Mouse (Mus musculus) embryo, embryonic 10.5 days (tissue): ENCODE measurements around the gene U2af1l4.

Experiments used
- DNase-seq: peaks from one replicate; pipeline ENCODE4 v3.0.0-alpha.2; 2015; ENCODE audit warnings: low spot score

Gene U2af1l4

DNA sequence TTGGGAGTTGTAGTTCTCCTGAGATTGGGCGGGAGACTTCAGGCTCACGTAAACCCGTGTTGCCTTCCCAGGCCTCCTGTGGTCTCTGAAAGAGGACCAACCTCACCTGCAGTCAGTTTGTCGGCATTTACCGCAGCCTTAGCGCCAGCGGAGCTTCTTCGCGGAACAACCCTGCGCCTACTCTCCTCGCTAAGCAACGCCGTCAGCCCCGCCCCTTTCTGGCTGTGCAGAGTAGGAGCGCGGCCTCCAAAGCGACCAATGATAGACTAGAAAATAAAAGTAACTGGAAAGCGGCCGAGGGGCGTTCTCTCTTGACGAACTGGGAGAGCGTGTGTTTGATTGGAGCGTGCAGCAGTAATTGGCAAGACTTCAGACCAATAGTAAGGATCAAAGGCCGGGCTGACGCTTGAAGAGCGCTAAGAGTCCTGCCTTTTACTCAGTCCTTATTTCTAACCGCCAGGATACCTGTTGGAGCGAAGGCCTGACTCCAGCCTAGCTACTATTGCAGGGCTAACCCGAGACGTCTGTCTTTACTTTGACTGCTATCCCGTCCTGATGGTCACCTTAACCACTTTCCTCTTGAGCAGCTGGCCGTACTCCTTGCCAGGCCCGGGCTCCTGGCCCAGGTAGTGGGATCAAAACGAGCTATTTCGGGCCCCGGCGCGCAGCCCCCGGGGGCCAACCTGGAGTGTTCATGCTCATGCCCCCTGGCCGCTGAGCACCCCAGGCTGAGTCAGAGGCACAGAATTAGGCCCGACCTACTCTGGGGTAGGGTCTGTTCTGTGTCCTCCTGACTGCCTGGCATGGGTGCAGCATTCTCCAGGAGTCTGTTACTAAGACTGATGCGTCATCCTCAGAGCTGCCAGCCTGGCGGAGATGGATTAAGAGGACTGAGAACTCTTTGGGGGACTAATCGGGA, 10.7 kb upstream of the U2af1l4 start, which contains the start of the genes Hspb6 and Proser3:
TSS of gene Hspb6 (plus strand) at position 77 of the 919 bp plus-strand sequence.
TSS of gene Proser3 (minus strand) at position 198 of the 919 bp plus-strand sequence.
- peak; percentile 99 for DNase-seq

DNA sequence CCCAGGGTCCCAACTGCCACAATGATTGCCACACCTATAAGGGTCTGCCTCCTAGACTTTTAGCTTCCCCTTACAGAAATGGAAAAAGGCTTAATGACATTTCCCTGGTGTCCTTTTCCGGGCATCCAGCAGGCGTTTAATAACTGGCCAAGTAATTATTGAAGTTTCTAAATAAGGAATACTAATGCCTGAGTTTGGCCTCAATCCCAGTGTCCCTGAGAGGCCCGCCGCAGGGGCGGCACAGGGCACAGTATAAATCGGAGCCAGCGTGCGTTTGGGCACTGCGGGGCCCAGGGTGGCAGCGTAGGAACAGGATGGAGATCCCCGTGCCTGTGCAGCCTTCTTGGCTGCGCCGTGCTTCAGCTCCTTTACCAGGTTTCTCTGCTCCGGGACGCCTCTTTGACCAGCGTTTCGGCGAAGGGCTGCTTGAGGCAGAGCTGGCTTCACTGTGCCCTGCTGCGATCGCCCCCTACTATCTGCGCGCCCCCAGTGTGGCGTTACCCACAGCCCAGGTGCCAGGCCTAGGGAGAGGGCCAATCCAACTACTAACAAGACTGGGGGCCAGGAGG, 10.0 kb upstream of the U2af1l4 start:
- no peak for DNase-seq

DNA sequence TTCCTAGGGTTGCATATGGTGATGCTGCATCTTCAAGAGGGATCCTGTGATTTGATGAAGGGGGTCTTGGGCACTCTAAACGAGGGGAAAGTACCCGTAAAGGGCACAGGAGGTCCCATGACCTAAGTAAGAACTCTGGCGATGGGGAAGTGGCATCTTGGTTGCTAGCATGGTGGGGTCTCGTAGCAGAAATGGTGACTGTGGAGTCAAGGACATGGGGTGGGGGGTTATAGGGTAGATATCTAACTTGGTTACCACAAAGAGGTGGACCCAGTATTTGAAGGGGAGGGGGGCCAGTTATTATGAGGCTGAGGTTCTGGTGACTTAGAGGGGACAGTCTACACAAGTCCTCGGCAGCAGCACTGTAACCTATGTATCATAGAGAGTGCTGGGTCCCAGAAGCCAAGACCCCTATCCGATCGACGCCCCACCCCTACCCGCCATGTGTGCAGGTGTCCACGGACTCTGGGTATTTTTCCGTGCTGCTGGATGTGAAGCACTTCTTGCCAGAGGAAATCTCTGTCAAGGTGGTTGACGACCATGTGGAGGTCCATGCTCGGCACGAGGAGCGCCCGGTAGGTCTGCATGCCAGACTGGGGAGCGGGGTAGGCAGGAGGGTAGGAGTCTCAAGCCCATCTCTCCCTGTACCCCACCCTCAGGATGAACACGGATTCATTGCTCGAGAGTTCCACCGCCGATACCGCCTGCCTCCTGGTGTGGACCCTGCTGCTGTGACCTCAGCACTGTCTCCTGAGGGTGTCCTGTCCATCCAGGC, 9.1 kb upstream of the U2af1l4 start:
- no peak for DNase-seq

DNA sequence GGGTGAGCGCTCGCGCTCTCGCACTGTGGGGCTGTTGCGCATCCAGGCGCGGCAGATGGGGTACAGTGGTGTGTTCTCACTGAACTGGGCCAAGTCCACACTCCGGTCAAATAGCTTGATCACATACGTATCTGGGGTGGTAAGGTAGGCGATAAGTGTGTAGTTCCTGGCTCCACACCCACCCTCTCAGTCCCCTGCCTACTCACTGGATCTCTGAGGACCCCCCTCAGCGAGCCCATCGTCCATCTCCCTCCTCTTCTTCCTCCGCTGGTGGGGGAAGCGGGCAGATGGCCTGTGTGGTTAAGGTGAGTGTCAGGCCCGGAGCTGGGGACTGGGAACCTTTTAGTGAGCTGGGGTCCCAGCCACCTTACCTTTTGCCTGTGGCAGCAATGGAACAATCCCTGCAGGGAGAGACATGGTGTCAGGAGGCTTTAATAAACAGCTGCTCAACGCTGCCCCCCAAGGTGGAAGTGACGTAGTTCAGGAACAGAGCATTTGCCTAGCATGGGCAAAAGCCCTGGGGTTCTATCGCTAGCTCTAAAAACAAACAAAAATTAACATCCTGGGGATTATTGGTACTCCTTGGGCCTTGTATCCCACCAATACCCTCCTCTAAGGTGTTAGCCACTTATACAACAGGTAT, 6.1 kb upstream of the U2af1l4 start:
- no peak for DNase-seq

DNA sequence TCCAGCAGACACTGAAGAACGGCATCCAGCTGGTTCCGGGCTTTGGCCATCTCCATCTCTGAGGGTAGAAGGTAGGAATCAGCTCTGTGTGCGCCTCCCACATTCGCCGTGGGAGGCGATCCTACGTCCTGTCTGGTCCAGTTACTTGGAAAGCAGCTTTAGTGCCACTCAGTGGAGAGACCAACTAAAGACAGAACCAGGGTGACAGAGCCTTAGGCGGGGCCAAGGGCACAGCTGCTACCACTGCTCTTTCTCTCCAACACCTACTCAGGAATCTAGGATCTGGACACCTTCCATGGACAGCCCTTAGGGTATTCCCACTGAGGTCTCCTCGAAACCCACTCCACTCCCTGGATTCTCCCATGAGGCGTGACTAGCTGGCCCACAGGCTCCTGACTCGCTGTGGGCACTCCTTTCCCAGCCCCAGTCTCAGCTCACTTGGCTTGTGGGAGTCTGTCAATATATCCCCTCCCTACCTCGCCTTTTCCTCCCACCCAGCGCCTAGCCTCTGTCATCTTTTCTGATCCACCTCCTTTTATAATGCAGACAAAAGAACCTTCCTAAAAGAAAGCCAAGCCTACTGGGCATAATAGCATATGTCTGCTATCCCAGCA, 5.1 kb upstream of the U2af1l4 start:
- DNase-seq = no peak

DNA sequence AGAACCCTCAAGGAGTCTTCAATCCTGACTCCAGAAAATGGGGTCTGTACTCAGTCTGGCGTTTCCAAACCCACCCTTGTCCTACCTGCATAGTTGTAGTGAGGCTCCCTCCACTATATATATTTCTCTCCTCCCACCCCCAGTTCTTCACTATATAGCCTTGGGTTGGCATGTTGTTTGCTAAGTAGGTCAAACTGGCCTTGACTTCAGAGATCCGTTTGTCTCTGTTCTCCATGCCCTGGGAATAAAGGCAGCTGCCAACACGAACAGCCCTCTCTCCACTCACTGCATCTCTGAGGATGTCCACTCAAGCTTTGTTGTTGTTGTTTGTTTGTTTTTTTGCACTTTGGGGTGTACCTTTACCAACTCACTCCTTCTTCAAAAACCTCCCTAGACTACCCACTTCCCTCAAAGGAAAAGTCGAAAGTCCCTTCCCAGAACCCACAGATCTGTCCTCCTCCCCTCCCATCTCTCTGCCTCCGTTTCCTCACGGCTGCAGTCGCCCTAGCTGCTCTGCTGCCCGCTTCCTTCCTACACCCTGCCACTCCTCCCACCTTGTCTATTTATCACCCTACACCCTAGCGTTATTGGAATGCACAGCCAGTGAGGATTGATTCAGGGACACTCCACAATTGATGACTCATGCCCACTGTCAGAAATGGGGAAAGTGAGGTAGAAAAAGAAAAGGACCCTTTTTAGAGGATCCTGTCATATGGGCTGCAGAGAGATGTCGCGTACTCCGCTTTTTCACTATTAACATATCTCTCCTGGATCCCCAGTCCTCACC, 4.3 kb upstream of the U2af1l4 start:
- DNase-seq = peak; percentile 2

DNA sequence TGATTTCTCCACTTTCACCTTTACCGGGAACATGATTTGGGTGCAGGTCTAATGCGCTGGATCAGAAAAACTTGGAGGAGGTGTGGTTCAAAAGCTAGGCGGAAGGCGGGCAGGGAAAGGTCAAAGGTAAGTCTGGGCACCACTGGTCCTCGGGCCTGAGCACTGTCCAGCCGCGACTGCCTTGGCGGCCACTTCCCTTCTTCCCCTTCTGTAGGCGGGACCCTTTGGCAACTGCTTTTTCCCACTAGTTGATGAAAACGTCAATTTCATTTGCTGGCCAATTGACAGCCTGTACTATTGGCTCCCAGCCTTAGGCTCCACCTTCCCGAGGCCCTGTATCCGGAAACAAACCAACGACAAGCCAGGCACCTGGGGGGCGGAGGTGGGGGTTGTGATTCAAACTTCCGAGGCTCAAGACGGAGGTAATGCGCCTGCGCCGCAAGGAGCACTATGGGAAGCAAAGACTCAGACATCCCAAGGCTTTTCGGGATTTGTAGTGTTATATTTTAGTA, 3.6 kb upstream of the U2af1l4 start, which contains the start of gene Lin37:
TSS of gene Lin37 (minus strand) at position 396 of the 512 bp plus-strand sequence.
- peak; percentile 99 for DNase-seq

DNA sequence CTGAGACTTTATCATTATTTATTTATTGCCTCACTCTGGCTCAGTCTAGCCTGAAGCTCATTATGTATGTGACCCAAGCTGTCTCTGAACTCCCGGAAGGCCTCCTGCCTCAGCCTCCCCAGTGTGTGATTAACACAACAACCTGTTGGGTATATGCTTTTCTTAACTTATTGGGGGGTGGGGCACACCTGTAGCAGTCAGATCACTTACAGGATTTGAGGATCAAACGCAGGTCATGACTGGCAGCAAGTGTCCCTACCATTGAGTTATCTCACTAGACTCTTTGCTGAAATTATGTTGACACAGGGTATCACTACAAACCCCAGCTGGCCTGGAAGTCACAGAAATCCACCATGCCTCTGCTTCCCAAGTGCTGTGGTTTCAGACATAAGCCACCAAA, 2.8 kb upstream of the U2af1l4 start:
- DNase-seq = no peak

DNA sequence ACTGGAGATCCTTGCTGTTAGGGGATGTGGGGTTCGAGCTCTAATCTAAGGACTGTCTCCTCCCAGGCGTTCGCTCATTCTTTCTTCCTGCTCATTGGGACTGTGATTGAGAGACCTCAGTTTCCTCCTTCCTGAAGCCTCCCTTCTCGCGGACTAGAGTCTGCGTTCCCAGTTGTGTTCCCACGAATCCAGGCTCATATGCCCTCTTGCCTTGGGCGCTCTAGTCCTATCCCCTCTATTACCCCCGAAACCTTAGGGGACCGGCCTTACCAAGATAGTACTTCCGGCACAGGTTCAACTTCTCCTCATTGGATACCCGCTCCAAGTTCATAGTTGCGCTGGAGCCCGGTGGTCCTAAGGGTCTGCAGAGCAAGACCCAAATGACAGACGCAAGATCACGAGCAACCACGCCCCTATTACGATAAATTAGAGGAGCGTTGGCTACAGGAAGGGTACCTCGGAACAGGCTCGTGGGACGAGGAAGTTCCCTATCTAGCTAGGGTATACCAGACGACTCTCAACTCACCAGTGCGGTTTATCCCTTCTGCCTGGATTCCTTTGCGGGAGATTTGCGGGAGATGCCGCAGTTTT, 480 bp upstream of the U2af1l4 start:
- DNase-seq = no peak

DNA sequence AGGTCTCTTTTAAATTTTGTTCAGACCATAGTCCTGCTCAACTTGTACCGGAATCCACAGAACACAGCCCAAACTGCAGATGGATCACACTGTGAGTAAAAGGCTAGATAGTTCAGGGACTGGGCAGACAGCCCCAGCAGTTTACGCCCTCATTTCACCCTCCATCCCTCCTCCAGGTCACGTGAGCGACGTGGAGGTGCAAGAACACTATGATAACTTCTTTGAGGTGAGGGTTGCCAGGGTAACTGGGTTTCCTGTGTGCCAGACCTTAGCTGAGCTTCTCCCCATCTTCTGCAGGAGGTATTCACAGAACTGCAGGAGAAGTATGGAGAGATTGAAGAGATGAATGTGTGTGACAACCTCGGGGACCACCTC, 792 bp downstream of the U2af1l4 start:
- no peak for DNase-seq

DNA sequence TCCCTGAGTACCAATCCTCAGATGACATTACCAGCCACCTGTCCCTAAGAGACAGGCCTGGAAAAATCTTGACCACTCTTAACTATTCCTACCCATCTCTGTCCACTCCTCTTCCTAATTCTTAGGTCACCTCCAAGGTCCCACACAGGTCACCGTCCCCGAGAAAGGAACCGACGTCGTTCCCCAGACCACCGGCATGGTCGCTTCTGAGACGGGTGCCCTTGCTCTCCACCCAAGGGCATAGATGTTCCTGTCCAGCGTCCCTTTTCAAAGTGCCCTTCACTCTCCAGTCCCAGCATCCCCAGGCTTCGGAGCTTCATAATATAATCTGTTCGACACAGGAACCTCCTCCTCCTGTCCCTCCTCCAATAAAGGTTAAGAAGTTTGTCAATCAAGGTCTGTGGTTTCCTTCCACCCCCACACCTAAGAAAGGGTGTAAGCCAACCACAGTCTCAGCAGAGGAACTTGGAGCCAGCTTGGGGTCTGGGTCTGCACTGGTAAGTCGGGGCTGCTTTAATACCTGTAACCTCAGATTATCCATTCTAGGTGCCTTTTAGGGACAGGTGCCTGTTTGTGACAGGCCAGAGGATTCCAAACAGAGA, 2.0 kb downstream of the U2af1l4 start, which contains the start of gene Igflr1:
TSS of gene Igflr1 (plus strand) at position 458 of the 602 bp plus-strand sequence.
- no peak for DNase-seq

DNA sequence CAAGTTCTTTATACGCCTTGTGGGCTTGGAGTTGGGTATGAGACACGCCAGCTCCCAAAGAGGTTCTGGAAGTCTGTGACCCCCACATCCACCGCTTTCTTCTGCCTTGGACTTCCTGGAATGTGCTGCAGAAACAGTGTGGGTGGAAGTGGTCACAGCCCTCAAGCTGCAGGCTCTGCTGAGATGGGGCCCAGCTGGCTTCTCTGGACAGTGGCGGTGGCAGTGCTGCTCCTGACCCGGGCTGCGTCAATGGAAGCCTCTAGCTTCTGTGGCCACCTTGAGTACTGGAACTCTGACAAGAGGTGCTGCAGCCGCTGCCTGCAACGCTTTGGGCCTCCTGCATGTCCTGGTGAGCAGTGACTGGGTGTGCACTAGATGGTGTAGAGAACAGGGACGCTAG, 2.9 kb downstream of the U2af1l4 start:
- no peak for DNase-seq

DNA sequence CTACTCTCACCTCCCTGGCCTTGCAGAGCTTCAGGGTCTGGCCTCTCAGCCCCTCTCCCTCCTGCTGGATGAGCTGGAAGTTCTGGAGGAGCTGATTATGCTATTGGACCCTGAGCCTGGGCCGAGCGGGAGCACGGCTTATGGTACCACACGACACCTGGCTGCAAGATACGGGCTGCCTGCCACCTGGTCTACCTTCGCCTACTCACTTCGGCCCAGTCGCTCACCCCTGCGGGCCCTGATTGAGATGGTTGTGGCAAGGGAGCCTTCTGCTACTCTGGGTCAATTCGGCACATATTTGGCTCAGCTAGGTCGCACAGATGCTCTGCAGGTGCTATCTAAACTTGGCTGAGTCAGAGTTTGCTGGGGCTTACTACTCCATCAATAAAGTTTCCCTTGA, 4.5 kb downstream of the U2af1l4 start:
- DNase-seq = no peak

DNA sequence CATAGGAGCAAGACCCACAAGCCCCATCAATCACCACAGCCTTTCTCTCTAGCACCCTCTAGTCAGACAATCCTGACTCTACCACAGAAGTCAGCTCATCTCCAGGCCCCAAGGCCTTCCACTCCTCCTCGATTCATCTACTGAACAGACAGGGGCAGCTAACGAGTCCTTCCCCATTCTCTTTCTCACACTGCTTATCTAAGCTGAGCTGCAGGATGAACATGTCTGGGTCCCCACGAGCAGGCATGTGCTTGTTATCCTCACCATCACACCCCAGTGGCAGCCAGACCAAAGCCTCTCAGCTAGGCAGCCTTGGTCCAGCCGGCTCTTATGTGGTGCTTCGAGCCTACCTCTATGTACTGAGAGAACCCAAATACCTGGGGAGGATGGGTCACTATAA, 9.3 kb downstream of the U2af1l4 start:
- DNase-seq = no peak

DNA sequence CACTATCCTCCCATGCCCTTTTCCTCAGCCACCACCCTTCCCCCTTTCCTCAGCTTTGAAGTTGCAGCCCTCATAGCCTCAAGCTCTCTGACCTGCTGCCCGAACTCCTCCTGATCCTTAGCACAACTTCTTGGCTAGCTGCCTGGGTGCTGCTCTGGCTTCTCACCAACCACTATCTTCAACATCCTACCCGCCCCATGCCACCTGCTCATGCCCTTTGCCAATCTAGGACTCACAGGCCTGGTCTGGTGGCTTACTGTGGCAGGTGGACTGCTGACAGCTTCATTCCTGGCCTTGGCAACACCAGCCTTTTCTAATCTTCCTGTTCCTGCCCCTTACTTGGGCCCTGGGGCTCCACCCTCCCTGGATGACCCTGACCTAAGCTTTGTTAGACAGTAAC, 9.9 kb downstream of the U2af1l4 start:
- no peak for DNase-seq

DNA sequence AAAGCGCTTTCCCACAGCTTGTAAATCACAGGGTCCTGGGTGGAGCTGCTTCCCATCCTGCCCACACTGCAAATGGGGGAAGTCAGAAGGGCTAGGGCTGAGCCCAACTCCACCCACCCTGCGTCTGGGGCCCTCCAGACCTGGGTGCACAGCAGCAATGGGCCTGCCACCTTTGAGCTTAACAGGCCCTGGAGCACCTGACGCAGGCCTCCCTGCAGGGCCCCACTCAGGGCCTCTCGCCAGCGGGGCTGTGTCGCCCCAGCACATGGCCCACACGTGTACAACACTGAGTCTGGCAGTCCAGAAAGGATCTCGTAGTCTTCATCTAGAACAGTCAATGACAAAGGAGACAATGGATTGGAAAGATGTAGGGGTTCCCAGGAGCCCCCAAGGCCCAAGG, 16.8 kb downstream of the U2af1l4 start:
- DNase-seq = no peak

DNA sequence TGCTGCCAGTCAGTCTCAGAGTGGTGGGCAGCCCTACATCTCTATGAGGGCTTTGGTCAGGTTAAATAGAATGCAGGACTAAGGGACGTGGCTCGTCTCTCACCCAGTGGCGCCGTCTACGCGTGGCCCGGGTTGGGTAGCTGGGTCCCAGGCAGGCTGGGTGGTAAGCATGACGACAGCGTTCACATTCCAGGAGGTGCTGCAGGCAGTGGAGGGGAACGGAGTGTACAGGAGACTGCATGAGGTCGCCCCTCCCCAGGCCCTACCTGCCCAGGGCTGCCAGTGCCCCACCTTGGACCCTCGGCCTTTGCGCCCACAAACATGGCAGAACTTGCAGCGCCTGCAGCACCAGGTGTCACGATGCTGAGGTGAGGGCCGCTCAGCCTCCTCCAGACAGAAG, 18.4 kb downstream of the U2af1l4 start:
- no peak for DNase-seq

DNA sequence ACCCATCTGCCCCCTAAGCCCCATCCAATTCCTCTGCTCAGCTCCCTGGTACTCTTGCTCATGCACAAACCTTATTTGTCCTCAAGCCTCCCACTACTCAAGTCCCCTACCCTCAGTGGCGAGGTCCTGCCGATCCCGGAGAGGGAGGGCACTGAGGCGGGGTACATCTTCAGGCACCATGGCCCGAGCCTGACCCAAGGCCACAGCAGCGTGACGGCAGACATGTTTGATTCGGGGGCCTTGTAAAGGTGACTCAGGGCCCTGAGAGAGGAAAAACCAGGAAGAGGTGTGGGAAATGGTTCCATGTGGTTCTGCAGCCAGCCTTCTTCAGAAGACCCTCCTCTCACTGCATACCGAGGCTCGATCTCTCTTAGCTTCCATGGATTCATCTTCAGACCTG, 21.2 kb downstream of the U2af1l4 start:
- no peak for DNase-seq

DNA sequence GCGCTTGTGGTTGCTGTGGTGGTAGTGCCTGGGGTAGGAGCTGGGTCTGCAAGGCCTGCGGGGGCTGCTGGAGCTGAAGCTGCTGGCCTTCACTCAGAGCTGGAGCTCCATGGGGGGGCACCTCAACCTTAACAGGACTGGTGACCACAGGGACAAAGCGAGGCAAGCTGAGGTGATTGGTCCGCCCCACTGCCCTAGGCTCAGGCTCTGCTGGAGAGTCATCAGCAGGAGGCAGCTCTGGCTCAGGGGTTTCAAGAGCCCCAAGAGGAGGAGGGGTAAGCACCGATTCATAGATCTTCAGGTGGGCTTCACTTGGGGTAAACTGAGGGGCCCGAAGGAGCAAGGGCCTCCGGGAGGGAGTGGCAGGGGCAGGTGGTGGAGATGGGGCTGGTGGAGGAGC, 22.1 kb downstream of the U2af1l4 start:
- DNase-seq = no peak
